Mouse (Mus musculus): Measurements from ENCODE around the gene Timm50.

The Timm50 gene

DNA sequence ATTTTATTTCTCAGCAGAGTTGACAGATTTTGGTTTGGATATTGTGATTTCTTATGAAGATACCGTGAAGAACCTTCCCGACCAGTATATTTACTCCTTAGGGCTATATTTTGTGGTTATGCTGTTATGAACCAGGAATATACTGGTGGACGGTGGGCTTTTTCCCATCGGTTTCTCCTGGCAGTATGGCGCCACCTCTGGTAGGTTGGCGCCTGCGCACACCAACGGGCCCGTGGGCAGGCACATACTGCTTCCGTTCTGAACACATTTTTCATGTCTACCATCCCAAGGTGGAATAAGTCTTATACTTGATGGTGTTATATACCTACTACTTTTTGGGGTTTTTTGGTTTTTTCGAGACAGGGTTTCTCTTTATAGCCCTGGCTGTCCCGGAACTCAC, 42.5 kb downstream of the Timm50 start:
- DNase-seq (ENCODE audit: low spot score in 2 of 2), result no peak

DNA sequence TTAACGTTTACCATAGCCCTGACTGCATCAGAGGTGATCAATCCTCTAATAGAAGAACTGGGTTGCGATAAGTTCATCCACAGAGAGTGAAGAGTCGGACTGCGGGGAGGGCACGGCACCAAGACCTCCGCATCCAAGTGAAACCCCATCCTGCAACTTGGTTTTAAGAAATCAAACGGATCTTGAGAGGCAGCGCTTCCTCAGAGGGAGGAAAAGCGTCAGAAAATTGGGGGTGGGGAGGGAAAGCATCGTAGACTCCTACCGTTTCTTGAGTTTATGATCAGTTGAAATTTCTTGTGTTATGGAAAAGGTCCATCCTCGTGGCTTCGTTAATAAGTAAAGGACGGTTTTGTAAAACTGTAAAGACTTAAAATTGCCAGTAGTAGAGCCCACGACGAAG, 43.3 kb downstream of the Timm50 start:
- DNase-seq (ENCODE audit: low spot score in 2 of 2), result no peak

DNA sequence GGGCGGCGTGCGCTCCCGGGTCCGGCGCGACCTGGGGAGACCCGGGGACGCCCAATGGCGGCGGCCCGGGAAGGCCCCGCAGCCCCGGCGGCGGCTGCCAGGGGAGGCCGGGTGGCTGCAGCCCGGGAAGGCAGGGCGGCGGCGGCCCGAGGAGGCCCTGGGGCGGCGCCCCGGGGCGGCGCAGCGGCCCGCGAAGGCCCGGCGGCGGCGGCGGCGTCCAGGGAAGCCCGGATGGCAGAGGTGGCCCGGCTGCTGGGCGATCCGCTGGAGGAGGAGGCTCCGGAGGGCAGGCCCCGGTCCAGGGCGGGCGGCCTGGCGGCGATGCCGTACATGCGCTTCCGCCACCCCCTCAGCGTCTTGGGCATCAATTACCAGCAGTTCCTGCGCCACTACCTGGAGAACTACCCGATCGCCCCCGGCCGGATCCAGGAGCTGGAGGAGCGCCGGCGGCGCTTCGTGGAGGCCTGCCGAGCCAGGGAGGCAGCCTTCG, 43.8 kb downstream of the Timm50 start:
- peak; percentile 20 to 40 for DNase-seq (ENCODE audit: low spot score in 2 of 2)

DNA sequence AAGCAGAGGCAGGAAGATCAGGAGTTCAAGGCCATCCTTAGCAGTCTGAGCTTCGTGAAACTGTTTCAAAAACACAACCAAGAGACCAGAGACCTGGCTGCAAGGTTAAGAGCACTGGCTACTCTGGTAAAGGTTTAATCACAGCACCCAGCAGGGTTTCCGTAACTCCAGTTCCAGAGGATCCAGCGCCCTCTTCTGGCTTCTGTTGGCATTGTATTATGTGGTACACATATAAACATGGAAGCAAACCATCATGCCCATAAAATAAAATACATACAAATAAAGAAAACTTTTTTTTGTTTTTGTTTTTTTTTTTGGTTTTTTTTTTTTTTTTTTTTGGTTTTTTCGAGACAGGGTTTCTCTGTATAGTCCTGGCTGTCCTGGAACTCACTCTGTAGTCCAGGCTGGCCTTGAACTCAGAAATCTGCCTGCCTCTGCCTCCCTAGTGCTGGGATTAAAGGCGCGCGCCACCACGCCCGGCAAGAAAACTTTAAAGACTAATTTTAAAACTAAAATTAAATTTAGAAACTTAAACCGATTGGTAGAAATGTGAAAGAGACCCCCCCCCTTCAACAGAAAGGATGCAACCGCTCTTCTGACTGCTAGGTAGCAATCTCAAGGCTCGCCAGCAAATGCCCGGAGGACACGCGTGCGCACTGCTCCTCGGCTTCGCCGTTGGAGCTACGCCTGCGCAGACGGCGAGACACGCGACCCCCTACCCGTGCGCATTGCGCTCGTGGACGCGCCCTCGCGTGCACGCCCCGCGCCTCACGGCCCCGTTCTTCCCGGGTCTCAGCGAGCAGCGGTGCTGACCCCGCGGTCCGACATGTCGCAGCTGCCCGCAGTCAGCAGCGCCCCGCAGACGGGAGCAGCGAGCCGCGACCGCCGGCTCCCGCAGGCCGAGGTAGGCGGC, 44.5 kb downstream of the Timm50 start, which contains the start of gene Eid2:
Gene Eid2 (plus strand): TSS at position 753 of the 913 bp plus-strand sequence.
- DNase-seq (ENCODE audit: low spot score in 2 of 2), result peak; percentile 16 to 58

DNA sequence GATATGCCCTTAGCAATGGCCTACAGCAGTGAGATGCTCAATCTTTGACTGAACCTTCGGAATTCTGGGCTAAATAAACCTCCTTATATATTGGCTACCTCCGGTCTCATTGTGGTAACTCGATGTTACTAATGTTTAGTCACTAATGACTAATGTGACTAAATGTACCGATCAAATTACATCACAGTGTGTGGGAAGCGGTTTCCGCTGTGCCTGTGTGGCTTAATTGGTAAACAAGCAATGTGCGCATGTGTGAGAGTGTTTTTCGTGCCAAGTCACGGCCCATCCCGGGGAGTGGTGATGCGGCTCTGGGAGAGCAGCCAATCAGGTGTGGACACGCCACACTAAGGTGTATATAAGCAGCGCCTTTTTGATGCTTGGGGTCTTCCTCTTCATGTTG, 46.5 kb downstream of the Timm50 start:
- no peak for DNase-seq (ENCODE audit: low spot score in 2 of 2)

DNA sequence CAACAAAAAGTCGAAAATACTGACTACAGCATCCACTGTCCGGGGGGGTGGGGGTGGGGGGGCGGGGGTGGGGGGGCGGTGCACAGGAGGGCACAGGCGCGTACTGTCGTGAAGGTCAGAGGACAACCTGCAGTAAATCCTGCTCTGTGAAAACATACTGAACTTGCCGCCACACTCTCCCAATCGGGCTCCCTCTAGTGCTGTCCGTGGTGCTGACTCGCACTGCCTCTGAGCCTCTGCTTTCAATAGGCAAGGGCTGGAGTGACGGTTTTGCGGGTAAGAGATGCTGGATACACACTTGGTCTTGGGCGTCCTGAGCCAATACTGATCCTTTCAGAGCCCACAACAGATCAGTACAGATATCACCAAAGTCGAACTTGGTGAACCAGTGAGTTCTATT, 48.1 kb downstream of the Timm50 start:
- peak; percentile 28 to 81 for DNase-seq (ENCODE audit: low spot score in 2 of 2)

DNA sequence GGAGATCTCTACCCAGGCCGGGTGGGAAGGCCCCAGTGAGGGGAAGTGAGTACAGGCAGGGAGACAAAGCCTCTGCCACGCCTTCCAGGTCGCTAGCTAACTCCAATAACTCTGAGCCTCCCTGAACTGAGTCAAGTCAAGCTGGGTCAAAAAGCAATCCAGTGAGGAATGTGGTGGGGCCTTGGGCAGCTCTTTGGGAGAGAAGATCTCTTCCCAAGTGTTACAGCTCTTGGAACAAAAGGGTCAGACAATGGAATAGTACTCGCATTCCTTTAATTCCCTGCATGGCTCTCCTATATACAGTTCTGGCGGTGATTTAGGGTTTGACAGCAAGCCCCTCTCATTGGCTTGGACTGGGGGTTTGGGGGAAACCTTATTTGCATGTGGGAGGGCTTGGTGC, 49.0 kb downstream of the Timm50 start:
- no peak for DNase-seq (ENCODE audit: low spot score in 2 of 2)
